Mouse (Mus musculus) activated CD4-positive, CD25-positive, alpha-beta regulatory T cell, adult 4 months (primary cell): ENCODE results near the gene Dapk1. TPM values are rescaled to one million over a fixed set of nuclear protein-coding genes. Genes with fewer than 3 reads are reported as not detected.

Source experiments
- polyA plus RNA-seq, 2 experiments: library from polyadenylated mRNA; unstranded; fragments of 100-300 nt; shearing (Covaris generic); gene quantifications; one replicate each; pipeline ENCODE4 v1.2.1; 2017

The Dapk1 gene
- polyA plus RNA-seq, 2 experiments from 2014 or later = 0.46 to 1.3 TPM

Other genes with a start within 250 kb of the Dapk1 start
- not detected for gene BC051665, start 184.4 kb downstream of the Dapk1 start, polyA plus RNA-seq
- gene Ctsll3, start 200.9 kb downstream of the Dapk1 start, polyA plus RNA-seq = not detected